Mouse (Mus musculus) T-helper 1 cell (primary cell): ENCODE measurements around the gene Mtg1.

Experiments used
- in situ Hi-C: fragments of 300-600 bp; cut with MboI, MseI; formaldehyde crosslinking; loops from one replicate; pipeline ENCODE4 v1.15.1; 2025; ENCODE audit warnings: high pct_unique_total_duplicates

Mtg1 gene

DNA sequence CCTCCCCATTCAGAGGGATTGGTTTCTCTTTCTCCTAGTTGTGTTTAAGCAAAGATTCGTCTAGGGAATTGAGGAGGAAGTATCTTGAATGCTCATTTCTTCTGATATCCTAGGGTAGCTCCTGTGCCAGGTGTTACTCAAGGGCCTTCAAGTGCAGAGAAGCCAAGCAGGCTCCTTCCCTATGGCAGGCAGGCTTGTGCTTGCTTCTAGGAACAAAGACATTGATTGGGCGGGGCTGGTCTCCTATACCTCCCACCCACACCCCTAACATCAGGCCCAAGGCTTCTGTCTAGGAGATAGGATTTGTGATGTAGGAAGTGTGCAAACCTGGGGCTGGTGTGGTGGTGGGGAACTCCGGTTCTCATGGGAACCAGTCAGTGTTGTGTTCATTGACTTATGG is 10.4 kb upstream of the Mtg1 start:
- in situ Hi-C loops: loop anchor here (10.0 kb wide), 1 partner anchor 1928 kb away; no protein-coding TSS in a partner anchor

GRCm38 (mm10) chr7:140127911-140128310 is 9.5 kb upstream of the Mtg1 start:
- in situ Hi-C loops: loop anchor here (10.0 kb wide), 1 partner anchor 1927 kb away; no protein-coding TSS in a partner anchor

DNA sequence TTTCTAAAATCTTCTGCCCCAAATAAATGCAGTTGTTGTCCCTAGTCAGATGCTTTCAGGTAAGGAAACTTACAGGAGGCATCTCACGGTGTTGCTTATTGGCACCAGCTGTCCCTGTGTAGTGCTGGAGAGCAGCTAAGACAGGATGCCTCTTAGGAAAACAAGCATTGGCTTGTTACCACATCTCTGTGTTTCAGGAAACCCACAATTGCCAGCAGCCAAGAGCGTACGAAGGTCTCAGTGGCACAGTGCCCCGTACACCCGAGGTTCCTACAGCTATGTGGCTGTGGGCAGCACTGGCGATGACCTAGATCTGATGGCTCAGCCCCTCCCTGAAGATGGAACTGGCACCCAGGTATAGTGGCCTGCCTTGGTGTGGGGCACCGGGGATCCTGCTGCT is 5.2 kb upstream of the Mtg1 start:
- in situ Hi-C loops: loop anchor here (10.0 kb wide), 1 partner anchor 47 kb away; the partner anchor contains the start of gene Caly

DNA sequence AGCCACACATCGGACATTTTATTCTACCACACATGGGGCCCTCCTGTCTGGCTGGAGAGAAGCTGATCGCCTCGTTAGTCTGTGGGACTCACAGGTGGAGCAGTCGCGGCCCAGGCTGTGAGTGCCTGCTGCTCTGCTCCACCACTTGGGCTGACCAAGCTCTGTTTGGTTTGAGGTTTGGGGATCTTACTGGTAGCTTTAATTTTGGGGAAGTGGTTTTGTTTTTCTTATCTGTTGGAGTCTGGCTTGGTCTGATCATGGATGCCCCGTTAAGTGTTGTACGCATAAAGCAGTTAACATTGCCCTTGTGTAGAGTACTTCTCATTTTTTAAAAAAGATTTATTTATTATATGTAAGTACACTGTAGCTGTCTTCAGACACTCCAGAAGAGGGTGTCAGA is 3.3 kb upstream of the Mtg1 start:
- in situ Hi-C loops: loop anchor here (10.0 kb wide), 1 partner anchor 49 kb away; the partner anchor contains the start of gene Caly

DNA sequence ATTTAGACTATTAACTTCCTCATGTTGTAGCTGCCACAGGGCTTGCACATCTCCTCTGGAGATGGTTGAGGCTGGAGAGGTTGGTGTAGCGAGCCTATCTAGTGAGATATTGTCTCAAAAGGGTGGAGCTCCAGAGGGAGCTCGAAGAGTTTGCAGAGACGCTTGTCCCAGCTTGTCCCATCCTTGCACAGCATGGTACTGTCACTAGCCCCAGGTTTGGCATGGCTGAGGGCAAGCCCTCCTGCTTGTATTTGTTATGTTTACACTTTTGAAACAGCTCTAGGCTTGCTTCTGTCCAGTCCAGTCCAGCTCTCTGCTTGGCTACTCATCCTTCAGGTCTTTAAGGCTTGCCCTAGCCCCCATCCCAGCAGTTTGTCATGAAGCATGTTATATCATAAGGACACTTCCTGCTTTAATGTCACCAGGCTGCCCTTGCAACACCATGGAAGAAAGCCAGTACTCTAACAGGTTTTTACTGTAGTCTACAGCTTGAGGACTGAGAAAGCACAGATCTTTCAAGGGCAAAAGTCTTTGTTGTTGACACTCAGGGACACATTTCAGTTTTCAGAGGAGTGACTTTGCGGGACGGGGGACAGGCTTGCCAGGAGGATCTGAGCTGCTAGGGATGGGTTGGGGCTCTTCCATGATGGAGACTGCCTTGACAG is 2.1 kb upstream of the Mtg1 start:
- in situ Hi-C loops: loop anchor here (10.0 kb wide), 1 partner anchor 50 kb away; the partner anchor contains the start of gene Caly

GRCm38 (mm10) chr7:140138021-140138310 is 602 bp downstream of the Mtg1 start:
- in situ Hi-C loops: loop anchor here (10.0 kb wide), 1 partner anchor 53 kb away; the partner anchor contains the start of gene Caly

DNA sequence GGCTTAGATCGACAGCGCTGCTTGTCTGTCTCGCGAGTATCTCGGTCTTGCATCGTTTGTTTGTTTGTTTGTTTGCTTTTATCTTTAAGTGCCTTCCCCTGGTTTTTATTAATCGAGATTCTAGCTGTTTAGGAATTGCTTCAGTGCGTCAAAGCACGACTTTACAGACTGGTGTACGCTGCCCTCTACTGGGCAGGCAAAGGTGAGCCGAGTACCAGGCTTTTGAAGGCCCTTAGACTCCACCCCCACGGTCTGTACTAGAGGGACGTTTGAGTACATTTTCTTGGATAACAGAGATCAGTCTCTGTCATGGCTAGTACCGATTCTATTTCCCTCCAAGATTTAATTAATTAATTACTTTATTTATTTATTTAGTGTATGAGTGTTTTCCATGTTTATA is 4.0 kb downstream of the Mtg1 start:
- in situ Hi-C loops: no loop called here

DNA sequence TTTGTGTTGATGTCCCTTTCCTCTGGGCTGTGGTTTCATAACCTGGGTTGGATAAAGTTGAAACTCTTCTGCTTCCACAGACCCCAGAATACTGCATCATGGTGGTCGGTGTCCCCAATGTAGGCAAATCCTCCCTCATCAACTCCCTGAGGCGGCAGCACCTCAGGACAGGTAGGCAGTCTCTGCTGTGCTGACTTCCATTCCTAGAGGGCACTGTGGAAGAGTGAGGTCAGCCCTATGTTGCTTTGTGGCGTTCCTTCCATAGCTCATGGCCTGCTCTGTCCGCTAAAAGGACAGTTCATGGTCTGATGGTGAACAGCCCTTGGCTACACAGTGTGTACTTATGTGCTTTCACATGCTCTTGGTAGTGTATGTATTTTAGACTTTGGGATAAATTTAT is 7.2 kb downstream of the Mtg1 start:
- in situ Hi-C loops: no loop called here

GRCm38 (mm10) chr7:140153383-140153782 is 16.0 kb downstream of the Mtg1 start:
- in situ Hi-C loops: no loop called here

GRCm38 (mm10) chr7:140153829-140154217 is 16.5 kb downstream of the Mtg1 start:
- in situ Hi-C loops: no loop called here

- in situ Hi-C loops: no loop called here
Observed at GRCm38 (mm10) chr7:140154218-140154927, 17.0 kb downstream of the Mtg1 start, which contains the start of gene Sprn. Gene Sprn, minus strand, starts transcription at chr7:140154877.

- in situ Hi-C loops: no loop called here
Observed at GRCm38 (mm10) chr7:140160363-140160762, 23.0 kb downstream of the Mtg1 start.

DNA sequence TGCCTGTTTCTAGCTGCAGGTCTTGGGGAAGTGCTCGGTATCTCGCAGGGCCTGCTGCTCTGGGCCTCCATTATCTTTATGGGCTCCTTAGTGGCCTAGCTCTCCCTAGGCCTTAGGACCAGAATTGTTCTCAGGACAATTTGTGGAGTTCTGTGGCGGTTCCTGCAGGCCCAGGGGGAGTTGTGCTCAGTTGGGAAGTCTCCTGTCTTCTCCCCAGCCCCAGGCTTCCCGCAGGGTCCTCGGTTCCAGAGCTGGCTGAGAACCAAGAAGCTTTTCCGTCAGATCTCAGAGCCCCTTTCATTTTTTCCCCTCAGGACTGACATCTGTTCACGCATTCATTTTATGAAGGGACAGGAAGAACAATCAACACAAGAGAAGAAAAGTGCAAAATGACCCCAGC is 27.3 kb downstream of the Mtg1 start, which contains the start of gene Olfr522:
Gene Olfr522 (minus strand): TSS at position 101 of the 400 bp plus-strand sequence.
- in situ Hi-C loops: no loop called here

DNA sequence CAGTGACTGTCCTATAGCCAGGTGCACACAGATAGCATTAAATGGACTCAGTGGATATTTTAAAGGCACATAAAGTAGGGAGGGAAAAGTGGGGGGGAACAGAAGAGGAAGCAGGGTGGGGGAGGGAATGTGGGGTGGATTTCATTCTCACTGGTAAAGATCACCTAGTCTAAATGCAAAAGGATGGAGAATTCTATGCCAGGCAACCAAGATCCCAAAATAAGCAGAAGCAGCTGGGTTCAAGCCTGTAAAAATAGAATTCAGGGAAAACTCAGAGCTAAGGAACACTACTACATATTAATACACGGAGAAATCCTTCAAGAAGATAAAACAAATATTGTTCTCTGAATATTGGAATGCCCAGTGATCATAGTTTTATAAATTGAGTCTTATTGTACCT is 30.6 kb downstream of the Mtg1 start:
- in situ Hi-C loops: no loop called here

GRCm38 (mm10) chr7:140169386-140169785 is 32.0 kb downstream of the Mtg1 start:
- in situ Hi-C loops: no loop called here

GRCm38 (mm10) chr7:140170863-140171262 is 33.5 kb downstream of the Mtg1 start:
- in situ Hi-C loops: no loop called here

DNA sequence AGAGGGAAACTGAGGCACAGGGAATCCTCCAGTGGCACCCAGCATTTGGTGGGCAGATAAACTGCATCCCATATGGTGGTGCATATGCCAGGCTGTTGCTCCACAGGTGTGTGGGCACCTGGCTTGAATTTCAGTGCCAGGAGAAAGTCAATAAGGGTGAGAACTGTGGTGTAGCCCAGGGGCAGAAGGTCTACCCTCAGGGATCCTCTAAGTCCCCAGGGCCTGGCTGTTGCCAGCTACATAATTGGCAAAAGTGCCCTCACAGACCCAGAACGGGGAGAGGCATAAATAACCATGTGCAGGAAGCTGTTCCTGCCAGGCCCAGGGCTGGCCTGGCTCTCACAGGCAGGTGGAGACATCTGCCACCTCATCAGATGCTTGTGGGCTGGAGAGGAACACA is 35.6 kb downstream of the Mtg1 start, which contains the start of gene Olfr523:
Gene Olfr523 (plus strand): TSS at position 282 of the 400 bp plus-strand sequence.
- in situ Hi-C loops: no loop called here

DNA sequence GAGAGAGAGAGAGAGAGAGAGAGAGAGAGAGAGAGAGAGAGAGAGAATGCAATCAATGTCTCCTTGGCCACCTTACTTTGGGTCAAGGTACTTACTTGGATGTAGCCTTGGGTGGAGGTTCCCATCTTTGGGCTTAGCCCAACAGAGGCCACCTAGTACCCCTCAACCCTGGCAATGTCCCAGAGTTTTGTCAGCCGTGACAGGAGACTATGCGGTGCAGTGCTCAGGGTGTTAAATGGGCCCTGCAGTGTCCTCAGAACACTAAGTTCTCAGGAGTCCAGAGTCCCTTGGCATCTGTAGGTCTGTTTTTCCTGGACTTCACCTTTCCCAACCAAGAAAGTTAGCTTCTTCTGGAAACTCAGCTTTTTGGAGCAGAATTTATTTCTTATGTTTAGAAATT is 41.8 kb downstream of the Mtg1 start:
- in situ Hi-C loops: loop anchor here (5.0 kb wide), 1 partner anchor 633 kb away; no protein-coding TSS in a partner anchor

- in situ Hi-C loops: no loop called here
Observed at GRCm38 (mm10) chr7:140180692-140181091, 43.3 kb downstream of the Mtg1 start.

- in situ Hi-C loops: no loop called here
Observed at GRCm38 (mm10) chr7:140184206-140184605, 46.8 kb downstream of the Mtg1 start.

GRCm38 (mm10) chr7:140186646-140187620 is 49.6 kb downstream of the Mtg1 start:
- in situ Hi-C loops: loop anchor here (5.0 kb wide), 1 partner anchor 605 kb away; no protein-coding TSS in a partner anchor
